Mouse (Mus musculus) common myeloid progenitor, adult 5-6 weeks (primary cell): Measurements from ENCODE around the gene Gm14412. TPM values are rescaled to one million over a fixed set of nuclear protein-coding genes. Genes with fewer than 3 reads are reported as not detected.
"Not testable (repeated sequence)": the region's sequence is repeated elsewhere in the genome, so short reads cannot be mapped to it uniquely, and the experiment has no call there.

ENCODE experiments used
- ATAC-seq: replicated peaks from 2 replicates; pipeline ENCODE4 v1.8.0; 2016; ENCODE audit warnings: low read depth, mild to moderate bottlenecking, moderate TSS enrichment, inconsistent platforms; ENCODE audit not compliant: poor library complexity, severe bottlenecking
- total RNA-seq: library from RNA; stranded (forward); fragments of 200-1000, 187-1606 nt; gene quantifications from 2 replicates; pipeline ENCODE4 v1.2.3, GENCODE M21; 2017

The Gm14412 gene
- total RNA-seq = 4.3 TPM in 1 of 2 replicates, not detected in the other

DNA sequence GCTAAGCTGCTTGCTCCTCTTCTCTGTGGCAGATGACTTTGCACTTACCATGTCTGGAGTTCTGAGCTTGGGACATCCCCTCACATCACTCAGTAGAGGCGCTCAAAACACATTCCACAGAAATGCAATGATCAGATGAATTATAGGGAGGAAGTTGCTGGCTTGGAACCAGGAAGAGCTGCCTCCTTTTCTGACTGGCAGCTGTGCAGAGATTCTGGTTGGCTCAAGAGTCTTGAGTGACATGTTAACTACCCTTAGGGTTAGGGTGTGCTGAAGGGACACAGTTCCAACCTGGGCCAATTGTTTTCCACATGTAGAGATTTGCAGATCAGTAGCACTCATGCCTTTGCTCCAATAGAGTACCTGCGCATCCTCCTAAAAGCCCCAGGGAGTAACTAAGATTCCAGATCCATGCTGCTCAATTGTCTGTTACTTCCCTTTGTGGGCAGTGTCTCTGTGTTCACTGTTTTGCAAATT, at the start of gene Gm14412:
Gene Gm14412 (minus strand): TSS at position 51 of the 477 bp plus-strand sequence.
- not testable (repeated sequence) for ATAC-seq

DNA sequence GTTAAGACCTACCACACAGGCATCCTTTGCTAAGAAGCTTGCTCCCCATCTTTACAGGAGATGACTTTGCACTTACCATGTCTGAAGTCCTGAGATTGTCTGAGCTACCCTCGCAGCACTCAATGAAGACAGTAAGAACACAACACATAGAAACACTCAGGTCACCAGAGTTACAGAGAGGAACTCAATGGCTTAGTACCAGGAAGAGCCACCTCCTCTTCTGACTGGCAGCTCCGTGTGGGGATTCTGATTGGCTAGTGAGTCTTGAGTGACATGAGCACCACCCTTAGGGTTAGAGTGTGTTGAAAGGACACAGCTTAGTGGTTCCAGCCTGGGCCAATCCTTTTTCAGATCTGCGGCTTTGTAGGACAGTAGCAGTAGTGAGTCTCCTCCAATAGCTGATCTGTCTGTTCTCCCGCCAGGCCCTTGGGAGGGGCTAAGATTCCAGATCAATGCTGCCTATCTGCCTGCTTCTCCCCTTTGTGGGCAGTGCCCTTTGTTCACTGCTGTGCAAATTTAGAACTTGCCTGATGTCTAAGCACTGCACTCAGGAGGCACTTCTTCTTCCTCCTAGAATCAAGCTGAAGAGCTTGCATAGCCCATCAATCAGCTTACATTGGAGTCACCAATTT, 5.7 kb upstream of the Gm14412 start:
- ATAC-seq = not testable (repeated sequence)

DNA sequence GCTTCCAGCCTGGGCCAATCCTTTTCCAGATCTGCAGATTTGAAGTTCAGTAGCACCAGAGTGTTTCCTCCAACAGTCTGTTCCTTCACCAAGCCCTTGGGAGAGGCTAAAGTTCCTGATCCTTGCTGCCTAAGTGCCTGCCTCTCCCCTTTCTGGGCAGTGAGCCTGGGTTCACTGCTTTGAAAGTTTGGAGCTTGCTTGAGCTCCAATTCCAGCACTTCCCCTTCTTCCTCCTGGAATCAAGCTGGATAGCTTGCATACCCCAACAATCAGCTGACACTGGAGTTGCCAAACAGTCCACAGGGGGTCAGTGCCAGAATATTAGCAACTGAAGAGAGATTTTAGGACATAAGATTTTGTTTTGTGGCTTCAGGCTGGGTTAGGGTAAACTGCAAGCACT, 2.7 kb downstream of the Gm14412 start:
- not testable (repeated sequence) for ATAC-seq

DNA sequence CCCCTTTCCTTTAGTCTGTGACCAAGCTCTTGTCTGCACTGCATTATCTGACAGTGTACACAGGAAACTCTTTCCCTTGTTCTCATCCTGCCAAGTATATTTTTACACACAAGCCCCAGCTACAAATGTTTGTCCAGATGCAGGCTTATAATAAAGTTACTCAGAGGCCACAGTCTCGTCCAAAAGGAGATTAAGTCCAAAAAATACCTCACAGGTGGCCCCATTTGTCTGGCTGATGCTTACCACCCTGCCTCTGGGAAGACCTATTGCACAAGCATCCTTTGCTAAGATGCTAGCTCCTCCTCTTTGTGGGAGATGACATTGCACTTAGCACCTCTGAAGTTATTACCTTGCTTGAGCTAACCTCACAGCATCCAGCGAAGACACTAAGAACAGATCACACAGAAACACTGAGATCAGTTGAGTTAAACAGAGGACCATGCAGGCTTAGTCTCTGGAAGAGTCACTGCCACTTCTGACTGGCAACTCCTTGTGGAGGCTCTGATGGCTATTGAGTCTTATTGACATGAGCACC, 3.3 kb downstream of the Gm14412 start:
- not testable (repeated sequence) for ATAC-seq

DNA sequence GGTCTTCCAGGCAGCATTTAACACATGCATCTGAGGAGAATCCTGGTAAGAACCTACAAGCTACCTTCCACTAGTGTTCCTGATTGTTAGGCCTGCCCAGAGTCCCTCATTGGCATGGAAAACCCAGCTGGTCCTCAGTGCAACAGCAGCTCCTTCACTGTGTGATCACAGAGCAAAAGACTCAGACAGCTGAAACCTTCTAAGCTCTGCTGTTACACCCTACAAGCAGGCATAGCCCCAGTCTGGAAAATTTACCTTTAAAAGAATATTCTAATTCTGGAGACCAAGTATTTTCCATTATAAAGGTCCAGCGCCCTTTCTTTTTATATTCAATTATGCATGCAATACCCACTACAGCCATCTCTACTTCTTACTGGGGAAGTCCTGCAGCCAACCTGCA, 5.1 kb downstream of the Gm14412 start:
- no peak for ATAC-seq

DNA sequence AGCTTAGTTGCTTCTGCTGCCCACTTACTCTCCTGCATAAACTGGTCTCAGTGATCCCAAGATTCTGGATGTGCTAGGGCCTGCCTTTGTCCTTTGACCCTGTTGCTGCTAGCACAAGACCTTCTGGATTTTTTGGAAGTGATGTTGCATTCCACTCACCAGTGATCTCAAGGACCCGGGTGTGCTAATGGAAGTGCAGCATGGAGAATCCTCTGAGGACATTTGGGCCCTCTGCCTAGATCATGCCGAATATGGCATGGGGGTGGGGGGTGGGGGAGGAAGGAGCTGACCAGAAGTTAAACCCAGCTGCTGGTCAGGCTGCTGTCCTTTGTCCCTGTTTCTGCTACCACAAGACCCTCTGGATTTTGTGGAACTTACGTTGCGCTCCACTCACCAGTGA, 14.5 kb downstream of the Gm14412 start:
- ATAC-seq = not testable (repeated sequence)

DNA sequence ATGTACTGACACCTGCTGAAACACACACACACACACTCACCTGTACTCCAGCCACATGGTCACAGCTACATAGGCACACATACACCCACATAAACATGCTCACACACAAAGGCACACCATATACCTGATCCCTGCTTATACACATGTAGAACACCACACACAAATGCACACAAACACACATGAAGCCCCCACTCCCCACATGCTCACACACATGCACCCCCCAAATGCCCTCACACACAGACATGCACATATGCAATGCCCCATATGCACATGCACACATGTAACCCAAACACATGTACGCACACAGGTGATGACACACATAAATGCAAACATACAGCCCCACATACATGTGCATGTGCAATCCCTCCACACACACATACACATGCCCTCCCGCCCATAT, 19.1 kb downstream of the Gm14412 start:
- not testable (repeated sequence) for ATAC-seq

DNA sequence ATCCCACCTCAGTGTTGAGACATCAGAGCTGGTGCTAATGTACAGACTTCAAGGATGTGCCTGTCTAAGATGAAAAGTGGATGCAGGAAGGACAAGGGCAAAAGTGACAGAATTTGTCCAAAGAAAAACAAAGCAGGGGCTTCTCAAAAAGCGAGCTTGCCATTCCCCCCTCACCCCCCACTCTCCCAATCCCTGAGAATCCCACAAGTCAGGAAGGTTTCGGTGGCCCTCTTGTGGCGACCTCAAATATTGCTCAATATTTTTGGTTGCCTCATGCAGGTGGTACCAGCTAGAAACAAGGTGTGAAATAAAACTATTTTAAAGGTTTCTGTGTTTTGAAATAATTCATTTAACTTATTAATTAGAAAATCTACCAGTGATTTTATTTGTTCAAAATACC, 40.4 kb downstream of the Gm14412 start:
- not testable (repeated sequence) for ATAC-seq

DNA sequence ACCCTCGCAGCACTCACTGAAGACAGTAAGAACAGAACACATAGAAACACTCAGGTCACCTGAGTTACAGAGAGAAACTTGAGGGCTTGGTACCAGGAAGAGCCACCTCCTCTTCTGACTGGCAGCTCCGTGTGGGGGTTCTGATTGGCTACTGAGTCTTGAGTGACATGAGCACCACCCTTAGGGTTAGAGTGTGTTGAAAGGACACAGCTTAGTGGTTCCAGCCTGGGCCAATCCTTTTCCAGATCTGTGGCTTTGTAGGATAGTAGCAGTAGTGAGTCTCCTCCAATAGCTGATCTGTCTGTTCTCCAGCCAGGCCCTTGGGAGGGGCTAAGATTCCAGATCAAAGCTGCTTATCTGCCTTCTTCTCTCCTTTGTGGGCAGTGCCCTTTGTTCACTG, 46.4 kb downstream of the Gm14412 start:
- not testable (repeated sequence) for ATAC-seq

DNA sequence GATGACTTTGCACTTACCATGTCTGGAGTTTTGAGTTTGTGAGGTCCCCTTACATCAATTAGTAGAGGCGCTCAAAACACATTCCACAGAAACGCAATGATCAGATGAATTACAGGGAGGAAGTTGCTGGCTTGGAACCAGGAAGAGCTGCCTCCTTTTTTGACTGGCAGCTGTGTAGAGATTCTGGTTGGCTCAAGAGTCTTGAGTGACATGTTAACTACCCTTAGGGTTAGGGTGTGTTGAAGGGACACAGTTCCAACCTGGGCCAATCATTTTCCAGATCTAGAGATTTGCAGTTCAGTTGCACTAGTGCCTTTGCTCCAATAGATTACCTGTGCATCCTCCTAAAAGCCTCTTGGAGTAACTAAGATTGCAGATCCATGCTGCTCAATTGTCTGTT, 51.9 kb downstream of the Gm14412 start:
- not testable (repeated sequence) for ATAC-seq

DNA sequence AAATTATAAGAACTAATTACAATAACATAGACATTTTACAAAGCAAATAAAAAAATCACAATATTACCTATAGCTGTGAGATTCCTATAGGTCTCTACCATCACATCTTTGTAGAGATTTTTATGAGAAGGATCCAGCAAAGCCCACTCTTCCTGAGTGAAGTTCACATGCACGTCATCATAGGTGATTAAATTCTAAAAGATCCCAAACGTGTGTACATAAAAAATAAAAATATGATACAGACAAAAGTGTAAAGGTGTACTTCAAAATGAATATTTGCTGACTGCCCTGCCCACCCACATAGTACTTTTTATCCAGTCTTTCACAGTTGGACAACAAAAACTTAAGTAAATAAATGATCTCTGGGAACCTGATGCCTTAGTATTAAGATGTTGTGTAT, 57.2 kb downstream of the Gm14412 start, which contains the start of gene Gm14409:
Gene Gm14409 (minus strand): TSS at position 101 of the 400 bp plus-strand sequence.
- not testable (repeated sequence) for ATAC-seq

Other genes starting within 250 kb of the Gm14412 start
- not detected in 2 replicates for gene Gm14401, start 250.0 kb downstream of the Gm14412 start, total RNA-seq
- 3.0 and 12.7 TPM in 2 replicates for gene Gm14410, start 117.9 kb downstream of the Gm14412 start, total RNA-seq
- 0.41 TPM in 1 of 2 replicates, not detected in the other for gene Gm14409, start 57.3 kb downstream of the Gm14412 start, total RNA-seq
- not detected in 2 replicates for gene Gm14418, start 74.0 kb upstream of the Gm14412 start, total RNA-seq
- gene Zfp970, start 140.4 kb upstream of the Gm14412 start, total RNA-seq = 12.7 and 13.2 TPM in 2 replicates
- 0.96 and 3.5 TPM in 2 replicates for gene Gm14403, start 173.9 kb upstream of the Gm14412 start, total RNA-seq